Mouse (Mus musculus): ENCODE data around the gene Pdcd11. TPM values are rescaled to one million over a fixed set of nuclear protein-coding genes. Genes with fewer than 3 reads are reported as not detected.

Pdcd11 gene
- polyA plus RNA-seq, 2 experiments, result 3.5 to 8.0 TPM

DNA sequence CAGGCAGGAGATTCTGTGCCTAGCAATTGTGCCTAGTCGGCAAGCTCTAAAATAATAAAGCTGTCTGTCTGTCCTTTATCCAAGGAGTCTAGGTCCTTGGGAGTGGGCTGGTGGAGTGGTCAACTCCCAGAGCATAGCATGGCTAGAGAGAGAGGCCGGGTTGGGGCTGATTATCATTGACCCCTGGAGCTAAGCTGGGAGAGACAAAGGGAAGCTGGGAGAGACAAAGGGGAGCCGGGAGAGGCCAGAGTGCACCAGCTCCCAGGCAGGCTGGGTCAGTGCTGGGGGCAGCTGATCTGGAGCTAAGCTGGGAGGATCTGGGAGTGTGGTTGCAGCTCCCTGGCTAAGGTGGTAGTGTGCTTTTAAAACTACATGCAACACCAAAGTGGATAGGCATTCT lies 76.2 kb downstream of the Pdcd11 start:
- no peak for ATAC-seq (ENCODE audit: insufficient read depth)

DNA sequence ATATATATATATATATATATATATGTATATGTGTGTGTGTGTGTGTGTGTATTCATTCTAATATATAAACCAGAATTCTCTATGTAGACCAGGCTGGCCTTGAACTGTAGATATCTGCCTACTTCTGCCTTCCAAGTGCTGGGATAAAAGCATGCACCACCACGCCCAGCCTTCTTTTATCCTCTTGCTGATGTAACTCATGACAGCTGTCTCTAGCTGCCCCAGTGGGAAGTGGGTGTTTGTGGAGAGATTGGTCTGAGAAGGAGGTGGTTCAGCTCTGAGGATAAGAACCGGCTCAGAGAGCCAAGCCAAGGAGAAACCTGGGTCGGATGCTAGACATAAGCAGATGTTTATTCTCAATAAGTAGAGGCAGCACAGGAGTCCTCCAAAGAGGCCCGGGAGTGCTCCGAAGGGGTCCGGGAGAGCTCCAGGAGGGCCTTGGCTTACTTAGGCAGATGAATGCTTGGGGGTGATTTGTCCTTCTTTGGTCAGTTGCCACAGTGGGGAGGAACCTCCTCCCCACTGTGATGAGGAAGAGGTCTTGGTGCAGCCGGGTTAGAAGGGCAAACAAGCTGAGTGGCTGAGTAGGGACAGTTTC lies 77.1 kb downstream of the Pdcd11 start:
- no peak overlapping the region for H3K4me3 ChIP-seq (ENCODE audit: insufficient read depth in 1 of 2, low read depth in 2 of 2, low read length in 2 of 2)
- no peak for TF ChIP-seq EP300 (IDR thresholded peaks at IDR 0.05; ENCODE audit: low read depth)
- TF ChIP-seq CTCF (IDR thresholded peaks at IDR 0.05; ENCODE audit: low read depth), result no peak
- no peak overlapping the region for H3K4me2 ChIP-seq (ENCODE audit: low read depth)
- ATAC-seq (ENCODE audit: insufficient read depth), result no peak
- no peak for DNase-seq (ENCODE audit: low read depth in 3 of 3, low spot score in 3 of 3)
- no peaks in the 10 kb centered on the region for H3K36me3 ChIP-seq (replicated peaks; ENCODE audit: control insufficient read depth, insufficient read depth, low read depth)
- peaks cover 0 to 4% of the 10 kb centered on the region in 2 experiments; a peak in 2 of 4 replicates for H3K4me1 ChIP-seq (replicated peaks; ENCODE audit: control insufficient read depth in 2 of 2, insufficient read depth in 2 of 2, low read length in 1 of 2)
- no peak overlapping the region for H3K9ac ChIP-seq (replicated peaks)
- H3K27ac ChIP-seq, result no peak overlapping the region
- H3K9me3 ChIP-seq (ENCODE audit: control insufficient read depth, low read length), result no peaks in the 10 kb centered on the region
- H3K27me3 ChIP-seq (ENCODE audit: control insufficient read depth, insufficient read depth, low read length), result peaks cover 2% of the 10 kb centered on the region; the same call in 1 of the 2 replicates
- 50% methylated on average over 7 of the region's 7 CpGs for WGBS (ENCODE audit: insufficient replicate concordance)

More for the DNA sequence above, 76.2 kb downstream of the Pdcd11 start:
- WGBS (ENCODE audit: insufficient replicate concordance), result 47% methylated on average over 3 of the region's 3 CpGs
- Histone ChIP-seq H3K27me3 (ENCODE audit: control insufficient read depth, insufficient read depth, low read length) (peaks cover 2% of the 10 kb centered on the region; the same call in 1 of the 2 replicates), H3K4me2 (ENCODE audit: low read depth) (no peak overlapping the region), H3K27ac (no peak overlapping the region), H3K4me3 (ENCODE audit: insufficient read depth in 1 of 2, low read depth in 2 of 2, low read length in 2 of 2) (no peak overlapping the region), H3K9ac (replicated peaks) (no peak overlapping the region), H3K9me3 (ENCODE audit: control insufficient read depth, low read length) (no peaks in the 10 kb centered on the region), H3K4me1 (replicated peaks; ENCODE audit: control insufficient read depth in 2 of 2, insufficient read depth in 2 of 2, low read length in 1 of 2) (peaks cover 0 to 4% of the 10 kb centered on the region in 2 experiments; a peak in 2 of 4 replicates), H3K36me3 (replicated peaks; ENCODE audit: control insufficient read depth, insufficient read depth, low read depth) (no peaks in the 10 kb centered on the region)
- TF ChIP-seq EP300 (IDR thresholded peaks at IDR 0.05; ENCODE audit: low read depth), result no peak
- TF ChIP-seq CTCF (IDR thresholded peaks at IDR 0.05; ENCODE audit: low read depth), result no peak
- no peak for DNase-seq (ENCODE audit: low read depth in 3 of 3, low spot score in 3 of 3)

DNA sequence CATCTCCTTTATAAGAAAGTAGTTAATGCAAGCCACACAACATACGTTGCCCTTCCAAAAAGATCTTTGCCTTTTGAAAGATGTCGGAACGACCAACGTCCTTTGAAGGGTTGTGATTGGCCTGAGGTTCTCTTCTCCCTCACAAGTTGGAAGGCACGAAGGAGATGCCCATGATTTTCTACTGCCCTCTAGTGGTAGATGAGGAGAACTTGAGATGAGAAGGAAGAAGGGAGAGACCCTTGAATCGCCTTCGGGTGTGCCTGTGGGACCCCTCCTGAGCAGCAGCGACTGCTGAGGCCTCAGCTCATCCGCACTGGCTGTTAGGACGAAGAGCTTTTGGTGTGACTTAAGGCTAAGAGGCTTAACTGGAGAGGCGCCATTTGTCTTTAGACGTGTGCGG lies 77.7 kb downstream of the Pdcd11 start:
- 10% methylated on average over 13 of the region's 13 CpGs for WGBS (ENCODE audit: insufficient replicate concordance)
- Histone ChIP-seq H3K4me3 (ENCODE audit: insufficient read depth in 1 of 2, low read depth in 2 of 2, low read length in 2 of 2) (peak overlapping the region; percentile 14 to 18; a peak in 1 of 4 replicates), H3K4me2 (ENCODE audit: low read depth) (peak overlapping the region; percentile 50), H3K9ac (replicated peaks) (no peak overlapping the region; the same call in 1 of the 2 replicates), H3K27me3 (ENCODE audit: control insufficient read depth, insufficient read depth, low read length) (peaks cover 2% of the 10 kb centered on the region; the same call in 1 of the 2 replicates), H3K36me3 (replicated peaks; ENCODE audit: control insufficient read depth, insufficient read depth, low read depth) (no peaks in the 10 kb centered on the region), H3K4me1 (replicated peaks; ENCODE audit: control insufficient read depth in 2 of 2, insufficient read depth in 2 of 2, low read length in 1 of 2) (peaks cover 0 to 4% of the 10 kb centered on the region in 2 experiments; a peak in 2 of 4 replicates), H3K9me3 (ENCODE audit: control insufficient read depth, low read length) (no peaks in the 10 kb centered on the region), H3K27ac (no peak overlapping the region)
- ATAC-seq (ENCODE audit: insufficient read depth), result no peak
- no peak for TF ChIP-seq EP300 (IDR thresholded peaks at IDR 0.05; ENCODE audit: low read depth)
- peak; percentile 87 for TF ChIP-seq CTCF (IDR thresholded peaks at IDR 0.05; ENCODE audit: low read depth)
- peak in 2 of 3 experiments; percentile 31 to 44 for DNase-seq (ENCODE audit: low read depth in 3 of 3, low spot score in 3 of 3)

DNA sequence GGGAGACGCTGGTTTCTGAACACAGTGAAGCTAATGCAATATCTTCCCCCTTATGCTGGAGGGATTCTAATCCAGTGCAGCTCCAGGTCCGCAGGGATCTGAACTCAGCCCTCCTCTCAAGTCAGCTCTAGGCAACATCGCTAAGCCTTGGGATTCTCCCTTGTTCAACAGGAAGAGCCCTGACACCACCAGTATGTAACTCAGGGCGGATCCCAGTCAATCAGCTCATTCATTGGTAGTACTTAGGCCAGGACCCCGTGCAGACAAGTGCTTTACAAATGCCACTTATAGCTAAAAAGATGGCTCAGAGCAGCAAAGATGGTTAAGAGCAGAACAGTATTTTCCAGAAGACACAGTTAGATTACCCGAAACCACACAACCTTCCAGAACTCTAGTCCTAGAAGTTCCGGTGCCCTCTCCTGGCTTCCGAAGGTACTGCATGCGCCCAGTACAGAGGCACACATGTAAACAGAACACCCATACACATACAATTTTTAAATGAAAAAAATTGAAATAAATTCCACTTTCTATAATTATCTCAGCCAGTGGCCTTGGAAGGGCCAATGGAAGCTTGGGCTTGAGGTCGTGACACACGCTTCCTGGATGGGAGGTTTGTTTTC lies 78.3 kb downstream of the Pdcd11 start:
- H3K4me1 ChIP-seq (replicated peaks; ENCODE audit: control insufficient read depth in 2 of 2, insufficient read depth in 2 of 2, low read length in 1 of 2), result peaks cover 0 to 4% of the 10 kb centered on the region in 2 experiments; a peak in 2 of 4 replicates
- TF ChIP-seq CTCF (IDR thresholded peaks at IDR 0.05; ENCODE audit: low read depth) (peak; percentile 84), EP300 (IDR thresholded peaks at IDR 0.05; ENCODE audit: low read depth) (no peak)
- H3K4me2 ChIP-seq (ENCODE audit: low read depth), result peak overlapping the region; percentile 50
- no peak overlapping the region for H3K27ac ChIP-seq
- DNase-seq (ENCODE audit: low read depth in 3 of 3, low spot score in 3 of 3) (peak; percentile 42 to 55 (median 50)), ATAC-seq (ENCODE audit: insufficient read depth) (no peak)
- H3K9me3 ChIP-seq (ENCODE audit: control insufficient read depth, low read length), result no peaks in the 10 kb centered on the region
- WGBS (ENCODE audit: insufficient replicate concordance), result 14% methylated on average over 11 of the region's 11 CpGs
- peaks cover 2% of the 10 kb centered on the region; the same call in 1 of the 2 replicates for H3K27me3 ChIP-seq (ENCODE audit: control insufficient read depth, insufficient read depth, low read length)
- H3K9ac ChIP-seq (replicated peaks), result no peak overlapping the region; the same call in 1 of the 2 replicates
- H3K4me3 ChIP-seq (ENCODE audit: insufficient read depth in 1 of 2, low read depth in 2 of 2, low read length in 2 of 2), result peak overlapping the region in 1 of 2 experiments; percentile 14; a peak in 1 of 4 replicates
- no peaks in the 10 kb centered on the region for H3K36me3 ChIP-seq (replicated peaks; ENCODE audit: control insufficient read depth, insufficient read depth, low read depth)

DNA sequence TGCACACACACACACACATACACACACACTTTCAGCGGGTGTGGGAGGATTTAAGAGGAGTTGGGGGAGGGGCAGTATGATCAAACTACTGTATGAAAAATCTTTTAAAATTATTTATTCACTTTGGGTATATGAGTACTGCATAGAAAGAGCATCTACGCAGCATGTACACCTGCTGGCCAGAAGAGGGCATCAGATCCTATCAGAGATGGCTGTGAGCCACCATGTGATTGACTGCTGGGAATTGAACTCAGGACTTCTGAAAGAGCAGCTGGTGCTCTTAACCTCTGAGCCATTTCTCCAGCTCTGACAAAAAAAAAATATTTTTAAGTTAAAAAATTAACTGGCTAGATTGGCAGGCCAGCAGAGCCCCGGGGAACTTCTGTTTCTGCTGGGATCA lies 83.9 kb downstream of the Pdcd11 start:
- no peak overlapping the region for H3K4me3 ChIP-seq (ENCODE audit: insufficient read depth in 1 of 2, low read depth in 2 of 2, low read length in 2 of 2)
- no peaks in the 10 kb centered on the region for H3K36me3 ChIP-seq (replicated peaks; ENCODE audit: control insufficient read depth, insufficient read depth, low read depth)
- 39% methylated on average over 3 of the region's 3 CpGs for WGBS (ENCODE audit: insufficient replicate concordance)
- no peak overlapping the region for H3K27ac ChIP-seq
- TF ChIP-seq CTCF (IDR thresholded peaks at IDR 0.05; ENCODE audit: low read depth), result peak; percentile 52
- TF ChIP-seq EP300 (IDR thresholded peaks at IDR 0.05; ENCODE audit: low read depth), result no peak
- no peak overlapping the region for H3K4me2 ChIP-seq (ENCODE audit: low read depth)
- H3K4me1 ChIP-seq (replicated peaks; ENCODE audit: control insufficient read depth in 2 of 2, insufficient read depth in 2 of 2, low read length in 1 of 2), result 0 out of 4 replicates have a peak, but pooled peaks cover 0 to 2% of the 10 kb centered on the region in 2 experiments
- no peak overlapping the region for H3K9ac ChIP-seq (replicated peaks)
- H3K9me3 ChIP-seq (ENCODE audit: control insufficient read depth, low read length), result no peaks in the 10 kb centered on the region
- DNase-seq (ENCODE audit: low read depth in 3 of 3, low spot score in 3 of 3), result no peak
- peaks cover 22% of the 10 kb centered on the region for H3K27me3 ChIP-seq (ENCODE audit: control insufficient read depth, insufficient read depth, low read length)
- ATAC-seq (ENCODE audit: insufficient read depth), result no peak
